Mouse (Mus musculus): ENCODE data around the gene Marc2. TPM values are rescaled to one million over a fixed set of nuclear protein-coding genes. Genes with fewer than 3 reads are reported as not detected.

Marc2 gene
- polyA plus RNA-seq, 1 experiment, result 352 TPM

DNA sequence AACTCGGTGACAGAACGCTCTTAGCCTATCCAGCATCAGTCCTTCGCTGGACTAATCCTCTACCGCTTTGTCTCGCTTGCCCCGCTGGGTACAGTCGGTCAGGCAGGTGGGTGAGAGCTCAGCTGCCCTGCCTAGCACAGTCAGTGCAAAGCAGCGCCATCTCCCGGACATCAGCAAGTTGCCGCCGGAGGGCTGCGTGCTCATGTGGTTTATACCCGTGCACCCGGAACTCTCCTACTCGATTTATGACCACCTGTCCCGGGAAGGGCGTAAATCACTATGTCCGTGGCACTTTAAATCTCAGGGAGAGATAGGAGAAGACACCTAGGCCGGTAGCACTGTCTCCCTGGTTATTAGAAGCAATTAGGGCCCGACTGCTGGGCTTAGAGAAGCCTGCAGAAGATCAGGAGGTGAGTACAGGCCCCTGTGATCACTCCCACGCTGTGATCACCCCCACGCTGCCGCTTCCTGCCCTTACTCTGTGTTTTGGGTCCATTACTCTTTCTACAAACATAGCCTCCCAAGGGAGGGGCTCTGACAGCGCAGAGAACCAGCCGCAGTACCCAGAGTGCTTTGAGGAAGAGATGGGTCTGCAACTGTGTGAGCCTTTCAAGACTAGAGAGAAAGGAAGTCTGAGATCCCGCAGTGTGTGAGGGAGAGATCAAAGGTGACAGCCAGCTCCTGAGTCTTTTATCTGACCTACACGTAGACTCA, 52.9 kb downstream of the Marc2 start:
- Histone ChIP-seq H3K4me3 (ENCODE audit: low read depth, low read length) (peak overlapping the region; percentile 24), H3K36me3 (ENCODE audit: control insufficient read depth, insufficient read depth, low read length) (no peaks in the 10 kb centered on the region), H3K4me1 (ENCODE audit: control insufficient read depth, insufficient read depth, insufficient read length, low read length) (peaks cover 6% of the 10 kb centered on the region; the same call in 1 of the 2 replicates), H3K27me3 (ENCODE audit: control insufficient read depth, insufficient read depth, low read length) (no peaks in the 10 kb centered on the region), H3K27ac (ENCODE audit: insufficient read depth, low read depth, low read length) (no peak overlapping the region)
- 11% methylated on average over 27 of the region's 27 CpGs for WGBS
- TF ChIP-seq CTCF (IDR thresholded peaks at IDR 0.05; ENCODE audit: extremely low read depth, insufficient read length, insufficient replicate concordance, low read depth, low read length), result peak; percentile 56; the same call in 1 of the 2 replicates
- no peak for TF ChIP-seq POLR2A (IDR thresholded peaks at IDR 0.05; ENCODE audit: low read depth, low read length)

DNA sequence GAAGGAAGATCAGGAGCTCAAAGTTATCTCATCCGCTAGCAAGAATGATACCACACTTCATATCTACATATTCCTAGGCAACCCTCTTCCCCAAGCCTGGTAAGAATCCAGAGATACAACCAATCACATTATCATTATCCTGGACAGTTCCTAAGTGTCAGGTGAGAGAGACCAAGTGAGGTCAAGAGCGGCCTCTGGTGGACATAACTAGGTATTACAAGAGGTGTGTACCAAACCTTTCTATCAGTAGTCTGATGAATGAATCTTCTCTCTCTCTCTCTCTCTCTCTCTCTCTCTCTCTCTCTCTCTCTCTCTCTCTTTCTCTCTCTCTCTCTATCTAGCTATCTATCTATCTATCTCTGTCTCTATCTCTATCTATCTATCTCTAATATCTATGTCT, 55.1 kb downstream of the Marc2 start:
- Histone ChIP-seq H3K4me3 (ENCODE audit: low read depth, low read length) (no peak overlapping the region), H3K4me1 (ENCODE audit: control insufficient read depth, insufficient read depth, insufficient read length, low read length) (peaks cover 6% of the 10 kb centered on the region; the same call in 1 of the 2 replicates), H3K36me3 (ENCODE audit: control insufficient read depth, insufficient read depth, low read length) (no peaks in the 10 kb centered on the region), H3K27me3 (ENCODE audit: control insufficient read depth, insufficient read depth, low read length) (no peaks in the 10 kb centered on the region), H3K27ac (ENCODE audit: insufficient read depth, low read depth, low read length) (no peak overlapping the region)
- WGBS, result 10% methylated on average over 2 of the region's 2 CpGs
- TF ChIP-seq POLR2A (IDR thresholded peaks at IDR 0.05; ENCODE audit: low read depth, low read length) (no peak), CTCF (IDR thresholded peaks at IDR 0.05; ENCODE audit: extremely low read depth, insufficient read length, insufficient replicate concordance, low read depth, low read length) (no peak)

DNA sequence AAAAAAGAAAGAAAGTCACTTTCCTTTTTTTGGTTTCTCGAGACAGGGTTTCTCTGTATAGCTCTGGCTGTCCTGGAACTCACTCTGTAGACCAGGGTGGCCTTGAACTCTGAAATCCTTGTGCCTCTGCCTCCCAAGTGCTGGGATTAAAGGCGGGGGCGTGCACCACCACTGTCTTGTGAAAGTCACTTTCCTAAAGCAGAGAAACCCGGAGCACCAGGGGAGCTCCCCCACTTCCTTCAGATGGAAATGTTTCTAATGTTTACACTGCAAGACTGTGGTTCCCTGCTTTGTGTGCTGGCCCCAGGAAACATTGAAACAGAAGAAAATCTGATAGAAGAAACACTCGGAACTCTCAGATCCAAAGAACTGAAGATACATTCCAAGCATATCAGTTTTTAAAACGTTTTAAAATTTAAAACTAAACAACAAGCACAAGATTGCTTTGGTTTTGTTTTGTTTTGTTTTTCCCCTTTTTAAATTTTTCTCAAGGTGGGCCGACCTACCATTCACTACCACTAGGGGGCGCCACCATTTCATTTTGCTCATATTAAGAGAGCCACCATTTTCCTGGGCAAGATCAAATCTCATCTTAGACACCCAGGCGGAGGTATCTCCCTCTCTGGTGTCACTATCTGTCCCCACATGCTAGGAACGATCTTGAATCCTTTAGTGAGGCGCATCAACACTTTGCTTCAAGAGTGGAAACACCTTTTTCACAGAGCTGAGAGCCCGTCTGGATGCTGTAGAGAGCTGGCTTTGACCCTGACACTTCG, 59.7 kb downstream of the Marc2 start:
- WGBS, result 61% methylated on average over 13 of the region's 13 CpGs
- no peaks in the 10 kb centered on the region for H3K4me1 ChIP-seq (ENCODE audit: control insufficient read depth, insufficient read depth, insufficient read length, low read length)
- TF ChIP-seq CTCF (IDR thresholded peaks at IDR 0.05; ENCODE audit: extremely low read depth, insufficient read length, insufficient replicate concordance, low read depth, low read length), result no peak; the same call in 1 of the 2 replicates
- TF ChIP-seq POLR2A (IDR thresholded peaks at IDR 0.05; ENCODE audit: low read depth, low read length), result no peak
- no peak overlapping the region for H3K4me3 ChIP-seq (ENCODE audit: low read depth, low read length)
- no peaks in the 10 kb centered on the region for H3K36me3 ChIP-seq (ENCODE audit: control insufficient read depth, insufficient read depth, low read length)
- H3K27me3 ChIP-seq (ENCODE audit: control insufficient read depth, insufficient read depth, low read length), result no peaks in the 10 kb centered on the region
- no peak overlapping the region for H3K27ac ChIP-seq (ENCODE audit: insufficient read depth, low read depth, low read length)

DNA sequence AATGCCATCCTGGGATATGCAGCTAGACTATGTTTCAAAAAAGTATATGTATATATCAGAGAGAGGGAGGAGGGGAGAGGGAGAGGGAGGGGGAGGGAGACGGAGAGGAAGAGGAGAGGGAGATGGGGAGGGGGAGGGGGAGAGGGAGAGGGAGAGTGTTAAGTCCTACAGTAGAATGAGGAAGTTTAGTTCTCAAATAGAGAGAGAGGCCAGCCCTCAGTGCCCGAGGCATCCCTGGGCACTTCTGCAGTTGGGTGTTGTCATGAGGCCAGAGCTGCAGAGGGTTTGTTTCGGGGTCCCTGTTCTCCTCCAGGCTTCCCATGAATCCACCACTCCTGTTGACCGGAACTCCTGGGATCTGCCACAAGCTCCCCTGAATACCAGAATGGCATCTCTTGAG, 62.6 kb downstream of the Marc2 start:
- 65% methylated on average over 4 of the region's 4 CpGs for WGBS
- H3K27ac ChIP-seq (ENCODE audit: insufficient read depth, low read depth, low read length), result no peak overlapping the region
- H3K27me3 ChIP-seq (ENCODE audit: control insufficient read depth, insufficient read depth, low read length), result no peaks in the 10 kb centered on the region
- H3K4me3 ChIP-seq (ENCODE audit: low read depth, low read length), result no peak overlapping the region
- no peaks in the 10 kb centered on the region for H3K4me1 ChIP-seq (ENCODE audit: control insufficient read depth, insufficient read depth, insufficient read length, low read length)
- TF ChIP-seq CTCF (IDR thresholded peaks at IDR 0.05; ENCODE audit: extremely low read depth, insufficient read length, insufficient replicate concordance, low read depth, low read length) (no peak), POLR2A (IDR thresholded peaks at IDR 0.05; ENCODE audit: low read depth, low read length) (no peak)
- no peaks in the 10 kb centered on the region for H3K36me3 ChIP-seq (ENCODE audit: control insufficient read depth, insufficient read depth, low read length)

DNA sequence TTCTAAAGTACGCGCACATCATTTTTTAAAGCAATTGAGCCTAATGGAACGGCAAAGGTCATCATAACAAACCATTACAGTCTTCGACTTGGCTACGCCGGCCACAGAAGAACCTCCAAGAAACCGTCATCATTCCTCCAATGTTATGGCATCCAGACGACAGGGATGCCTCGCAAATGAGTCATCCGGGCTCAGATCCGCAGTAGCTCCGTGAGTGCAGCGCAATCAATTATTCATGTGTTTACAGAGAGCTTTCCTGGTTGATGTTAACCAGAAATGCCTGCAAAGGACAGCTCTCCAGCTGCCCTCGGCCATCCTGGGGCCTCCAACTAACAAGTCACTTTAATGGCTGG, 64.1 kb downstream of the Marc2 start:
- 49% methylated on average over 14 of the region's 14 CpGs for WGBS
- Histone ChIP-seq H3K36me3 (ENCODE audit: control insufficient read depth, insufficient read depth, low read length) (no peaks in the 10 kb centered on the region), H3K27ac (ENCODE audit: insufficient read depth, low read depth, low read length) (no peak overlapping the region), H3K4me3 (ENCODE audit: low read depth, low read length) (no peak overlapping the region), H3K4me1 (ENCODE audit: control insufficient read depth, insufficient read depth, insufficient read length, low read length) (no peaks in the 10 kb centered on the region), H3K27me3 (ENCODE audit: control insufficient read depth, insufficient read depth, low read length) (no peaks in the 10 kb centered on the region)
- TF ChIP-seq POLR2A (IDR thresholded peaks at IDR 0.05; ENCODE audit: low read depth, low read length), result no peak
- TF ChIP-seq CTCF (IDR thresholded peaks at IDR 0.05; ENCODE audit: extremely low read depth, insufficient read length, insufficient replicate concordance, low read depth, low read length), result no peak

DNA sequence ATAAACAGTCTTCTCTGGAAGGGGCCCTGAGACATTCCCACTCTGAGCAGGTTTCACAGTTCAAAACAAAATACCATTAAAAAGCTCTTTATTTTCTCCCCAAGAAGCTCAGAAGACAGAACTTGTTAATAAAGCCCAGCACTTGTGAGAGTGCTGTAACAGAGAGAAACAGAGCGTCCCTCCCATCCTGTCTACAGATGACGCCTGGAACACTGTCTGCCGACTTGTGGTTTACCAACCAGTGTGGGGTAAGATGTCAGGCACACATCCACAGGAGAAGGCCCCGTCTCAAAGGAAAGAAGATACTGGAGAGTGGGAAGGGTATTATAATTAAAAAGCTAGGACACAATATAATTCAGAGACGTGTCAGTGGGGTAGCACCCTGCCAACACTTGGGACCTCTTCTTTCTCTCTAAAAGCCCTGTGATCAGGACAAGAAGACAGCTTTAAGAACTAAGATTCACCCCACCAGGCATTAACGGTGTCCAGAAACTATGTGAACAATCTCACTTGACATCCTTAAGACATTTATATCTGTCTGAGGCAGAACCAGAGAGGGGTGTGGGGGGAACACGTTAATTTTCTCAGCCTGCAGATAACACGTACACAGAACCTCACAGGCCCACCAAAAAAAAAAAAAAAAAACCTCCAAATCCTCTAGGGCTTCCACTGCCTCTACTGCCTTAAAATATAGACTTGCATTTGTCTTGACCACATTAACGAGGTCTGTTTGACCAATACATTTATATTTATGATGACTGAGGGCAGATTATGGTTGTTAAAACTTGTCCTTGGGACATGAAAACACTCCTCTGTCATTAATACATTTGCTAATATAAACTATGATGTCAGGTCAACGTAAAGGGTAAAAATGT, 64.7 kb downstream of the Marc2 start:
- Histone ChIP-seq H3K36me3 (ENCODE audit: control insufficient read depth, insufficient read depth, low read length) (no peaks in the 10 kb centered on the region), H3K4me3 (ENCODE audit: low read depth, low read length) (no peak overlapping the region), H3K4me1 (ENCODE audit: control insufficient read depth, insufficient read depth, insufficient read length, low read length) (no peaks in the 10 kb centered on the region), H3K27me3 (ENCODE audit: control insufficient read depth, insufficient read depth, low read length) (no peaks in the 10 kb centered on the region), H3K27ac (ENCODE audit: insufficient read depth, low read depth, low read length) (peak overlapping the region; percentile 27; the same call in 1 of the 2 replicates)
- 60% methylated on average over 10 of the region's 10 CpGs for WGBS
- TF ChIP-seq CTCF (IDR thresholded peaks at IDR 0.05; ENCODE audit: extremely low read depth, insufficient read length, insufficient replicate concordance, low read depth, low read length) (no peak), POLR2A (IDR thresholded peaks at IDR 0.05; ENCODE audit: low read depth, low read length) (no peak)
